Mouse (Mus musculus): ENCODE measurements around the gene Ppp1r13b.
"Not testable (repeated sequence)": the region's sequence is repeated elsewhere in the genome, so short reads cannot be mapped to it uniquely, and the experiment has no call there.

Ppp1r13b gene

DNA sequence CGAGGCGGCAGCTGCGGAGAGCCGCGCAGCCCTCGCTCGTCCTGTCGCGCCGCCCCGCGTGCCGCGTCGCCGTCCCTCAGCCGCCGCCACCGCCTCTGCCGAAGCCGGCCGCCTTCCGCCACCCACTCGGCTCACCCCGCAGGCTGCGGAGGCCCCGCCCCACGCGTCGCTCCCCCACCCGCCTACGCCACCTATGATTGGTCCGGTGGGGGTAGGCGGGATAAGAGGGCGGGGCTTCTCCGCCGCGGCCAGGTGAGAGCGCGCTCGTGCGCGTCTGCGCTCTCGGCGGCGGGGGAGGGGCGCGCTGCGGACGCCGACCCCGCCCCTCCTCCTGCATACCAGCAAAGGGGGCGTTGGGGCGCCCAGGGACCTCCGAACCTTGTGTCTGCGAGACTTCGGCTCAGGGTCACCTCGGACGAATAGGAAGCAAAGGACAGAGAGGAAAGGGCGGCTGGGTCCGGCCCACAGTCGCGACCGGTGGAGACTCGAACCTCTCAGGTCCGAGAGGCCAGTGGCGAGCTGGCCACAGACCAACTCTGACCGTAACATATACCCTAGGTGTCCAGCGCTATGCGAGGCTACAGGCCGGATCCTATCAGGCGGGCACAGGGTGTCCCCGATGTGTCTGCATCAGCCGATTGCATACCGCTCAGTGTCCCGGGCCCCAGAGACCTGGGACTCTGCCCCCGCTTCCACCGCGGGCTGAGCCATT lies at the start of gene Ppp1r13b:
Ppp1r13b (minus strand) TSS at position 141 of the 712 bp plus-strand sequence.
- in situ Hi-C loops (cut with MboI; ENCODE audit: low pct_unique_long_range_greater_than_20kb in 1 of 2, low sequenced_read_pairs in 2 of 2, unreplicated experiment in 1 of 2) = no loop called here

DNA sequence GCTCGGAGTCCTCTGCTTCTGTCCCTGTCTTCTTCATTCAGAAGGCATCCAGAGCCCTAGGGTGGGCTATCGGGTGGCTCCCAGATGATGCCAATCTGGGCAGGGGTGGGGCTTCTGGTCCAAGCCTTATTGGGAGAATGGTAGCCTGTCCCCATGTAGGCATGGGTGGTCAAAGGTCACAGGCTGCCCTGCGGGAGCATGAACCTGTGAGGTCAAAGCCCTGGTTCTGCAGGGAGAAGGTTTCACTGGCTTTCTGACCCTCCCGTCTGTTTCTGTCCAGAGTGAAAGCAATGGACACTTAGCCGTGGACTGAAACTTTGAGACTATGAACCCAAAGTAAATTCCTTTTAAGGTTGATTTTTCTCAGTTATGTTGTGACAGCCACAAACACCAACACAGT lies 48.3 kb upstream of the Ppp1r13b start:
- in situ Hi-C loops (cut with MboI; ENCODE audit: low pct_unique_long_range_greater_than_20kb in 1 of 2, low sequenced_read_pairs in 2 of 2, unreplicated experiment in 1 of 2) = loop anchor here (5.0 to 10.0 kb wide), 2 partner anchors 79 to 81 kb away; no protein-coding TSS in a partner anchor

DNA sequence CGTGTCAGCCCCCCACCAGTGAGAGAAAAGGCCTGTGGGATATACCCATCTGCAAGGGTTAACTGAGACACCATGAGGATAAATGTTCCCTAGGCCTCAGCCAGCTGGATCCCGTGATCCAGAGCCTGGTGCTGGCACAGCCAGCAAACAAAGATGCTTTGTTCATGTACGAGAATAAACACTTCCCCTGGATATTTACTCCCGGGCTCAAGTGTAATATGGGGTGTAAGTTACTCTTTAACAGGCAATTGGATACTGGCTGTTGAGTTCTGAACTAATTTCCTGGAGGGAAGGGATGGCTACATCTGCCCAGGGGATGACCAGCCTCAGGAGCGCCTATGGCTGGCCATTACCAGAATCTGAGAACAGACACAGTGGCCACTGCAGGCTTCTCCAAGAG lies 43.8 kb upstream of the Ppp1r13b start:
- in situ Hi-C loops (cut with MboI; ENCODE audit: low pct_unique_long_range_greater_than_20kb in 1 of 2, low sequenced_read_pairs in 2 of 2, unreplicated experiment in 1 of 2) = loop anchor here in 1 of 2 experiments (10.0 kb wide), 1 partner anchor 77 kb away; no protein-coding TSS in a partner anchor

DNA sequence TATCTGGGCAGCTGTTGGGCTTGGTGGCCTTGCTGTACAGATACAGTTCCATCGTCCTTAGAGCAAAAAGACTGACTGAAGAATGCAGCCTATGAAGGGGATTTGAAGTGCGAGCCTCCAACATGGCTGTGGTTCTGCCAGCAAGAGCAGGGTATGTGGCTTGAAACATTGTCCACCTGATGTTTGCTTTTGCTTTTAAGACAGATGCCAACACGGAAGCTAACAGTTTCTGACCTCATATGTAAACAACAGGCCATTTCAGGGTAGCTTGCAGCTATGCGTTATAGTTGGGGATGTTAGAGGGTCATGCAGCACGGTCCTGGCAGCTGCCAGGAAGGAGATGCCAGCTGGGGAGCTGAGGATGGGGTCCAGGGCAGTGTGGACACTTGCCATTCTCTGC lies 42.6 kb upstream of the Ppp1r13b start:
- in situ Hi-C loops (cut with MboI; ENCODE audit: low pct_unique_long_range_greater_than_20kb in 1 of 2, low sequenced_read_pairs in 2 of 2, unreplicated experiment in 1 of 2) = loop anchor here in 1 of 2 experiments (10.0 kb wide), 1 partner anchor 76 kb away; no protein-coding TSS in a partner anchor

DNA sequence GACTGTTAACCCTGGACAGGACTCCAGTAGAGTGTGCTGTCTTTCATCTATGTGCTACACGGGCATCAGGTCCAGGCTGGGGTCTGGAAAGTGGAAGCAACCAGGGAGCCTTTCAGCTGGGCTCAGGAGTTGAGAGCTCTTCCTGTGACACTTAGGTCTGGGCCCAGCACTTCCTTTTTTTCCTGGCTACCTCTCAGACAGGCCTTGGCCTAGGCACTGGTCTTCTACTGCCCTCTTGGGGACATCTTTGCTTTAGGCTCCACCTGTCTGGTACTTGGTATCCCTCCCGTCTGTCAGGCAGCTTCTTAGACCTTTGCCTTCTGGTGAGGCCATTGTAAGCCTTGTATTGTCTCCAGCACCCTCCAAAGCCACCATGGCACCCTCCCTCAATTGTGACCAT lies 38.8 kb upstream of the Ppp1r13b start:
- in situ Hi-C loops (cut with MboI; ENCODE audit: low pct_unique_long_range_greater_than_20kb in 1 of 2, low sequenced_read_pairs in 2 of 2, unreplicated experiment in 1 of 2) = no loop called here

GRCm38 (mm10) chr12:111945765-111946655 lies 38.1 kb upstream of the Ppp1r13b start:
- in situ Hi-C loops (cut with MboI; ENCODE audit: low pct_unique_long_range_greater_than_20kb in 1 of 2, low sequenced_read_pairs in 2 of 2, unreplicated experiment in 1 of 2) = not testable (repeated sequence)

DNA sequence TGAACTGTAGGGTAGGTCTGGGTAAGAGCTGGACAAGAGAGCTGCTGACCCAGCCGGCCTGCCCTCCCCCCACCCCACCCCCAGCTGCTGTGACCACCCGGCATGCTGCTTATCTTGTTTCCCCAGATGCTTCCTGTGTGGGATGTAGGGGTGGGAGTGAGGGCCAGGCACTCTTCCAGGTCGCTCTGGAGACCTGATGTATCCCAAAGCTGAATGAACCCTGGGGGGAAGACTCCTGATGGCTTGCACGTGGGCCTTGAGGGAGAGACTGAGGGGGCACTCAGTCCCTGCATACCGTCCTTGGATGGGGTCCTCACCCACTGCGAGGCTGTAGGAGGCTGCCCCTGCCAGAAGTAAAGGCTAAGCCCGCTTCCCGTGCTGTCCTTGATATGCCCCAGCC lies 37.2 kb upstream of the Ppp1r13b start:
- in situ Hi-C loops (cut with MboI; ENCODE audit: low pct_unique_long_range_greater_than_20kb in 1 of 2, low sequenced_read_pairs in 2 of 2, unreplicated experiment in 1 of 2) = no loop called here

GRCm38 (mm10) chr12:111944065-111944987 lies 36.4 kb upstream of the Ppp1r13b start:
- in situ Hi-C loops (cut with MboI; ENCODE audit: low pct_unique_long_range_greater_than_20kb in 1 of 2, low sequenced_read_pairs in 2 of 2, unreplicated experiment in 1 of 2) = not testable (repeated sequence)

- in situ Hi-C loops (cut with MboI; ENCODE audit: low pct_unique_long_range_greater_than_20kb in 1 of 2, low sequenced_read_pairs in 2 of 2, unreplicated experiment in 1 of 2) = no loop called here
Measured at GRCm38 (mm10) chr12:111943421-111944064, 35.6 kb upstream of the Ppp1r13b start.

DNA sequence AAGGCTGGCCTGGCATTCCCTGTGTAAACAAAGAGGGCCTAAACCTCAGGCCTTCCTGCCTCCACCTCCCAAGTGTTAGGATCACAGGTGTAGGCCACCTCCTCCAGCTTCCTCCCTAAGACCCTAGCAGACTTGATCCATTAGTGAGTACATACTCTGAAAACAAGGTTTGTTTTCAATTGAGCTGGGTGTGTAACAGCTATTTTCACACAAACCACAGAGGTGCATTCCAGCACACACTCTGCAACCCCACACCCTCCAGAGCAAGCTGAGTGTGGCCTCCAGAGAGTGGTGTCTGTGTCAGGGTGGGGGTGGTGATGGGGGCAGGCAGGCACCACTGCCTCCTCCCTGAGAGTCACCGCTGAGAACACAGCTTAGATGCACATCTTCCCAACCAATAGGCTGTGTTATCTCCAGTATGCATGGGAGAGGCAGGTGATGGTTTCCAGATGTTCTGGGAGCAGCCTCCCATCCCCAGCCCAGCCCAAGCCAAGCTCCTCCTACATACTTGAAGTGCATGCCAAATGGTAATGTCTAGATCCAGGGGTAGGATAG lies 30.8 kb upstream of the Ppp1r13b start:
- in situ Hi-C loops (cut with MboI; ENCODE audit: low pct_unique_long_range_greater_than_20kb in 1 of 2, low sequenced_read_pairs in 2 of 2, unreplicated experiment in 1 of 2) = no loop called here

DNA sequence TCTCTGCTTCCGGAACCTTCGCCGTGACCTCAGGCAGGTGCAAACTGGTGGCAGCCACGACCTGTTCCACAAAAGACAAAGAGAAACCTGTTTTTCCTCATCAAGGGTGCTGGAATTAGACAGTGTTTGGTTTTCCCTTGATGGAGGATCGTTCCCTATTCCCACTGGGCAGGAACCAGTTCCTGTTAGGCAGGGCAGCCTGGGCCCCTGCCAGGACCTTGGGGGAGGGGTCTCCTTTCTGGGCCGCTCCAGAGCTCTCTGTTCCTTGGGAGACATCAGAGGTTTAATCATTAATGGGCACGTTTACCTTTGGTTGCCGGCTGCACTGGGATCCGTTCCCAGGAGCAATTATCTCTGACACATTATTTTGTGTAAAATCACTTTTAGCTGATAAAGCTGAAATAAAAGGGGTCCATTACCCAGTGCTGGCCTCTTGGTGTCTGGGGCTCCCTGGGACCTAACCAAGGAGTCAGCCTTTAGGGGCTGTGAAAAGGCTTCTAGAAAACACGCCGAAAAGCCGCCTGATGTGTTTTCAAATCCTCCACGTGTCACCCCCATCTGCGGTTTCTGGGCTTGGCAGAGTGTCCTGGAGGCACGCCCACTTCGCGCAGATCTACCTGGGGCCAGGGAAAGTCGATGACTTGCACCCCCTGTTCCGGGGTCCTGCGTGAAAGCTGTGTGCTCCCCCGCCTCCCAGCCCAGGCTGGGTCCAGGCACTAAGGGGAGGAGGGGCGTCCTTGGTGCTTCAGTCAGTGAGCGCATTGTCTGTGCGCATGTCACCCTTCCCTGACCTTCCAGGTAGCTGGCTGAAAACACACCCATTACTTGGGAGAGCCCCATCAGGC lies 29.0 kb upstream of the Ppp1r13b start:
- in situ Hi-C loops (cut with MboI; ENCODE audit: low pct_unique_long_range_greater_than_20kb in 1 of 2, low sequenced_read_pairs in 2 of 2, unreplicated experiment in 1 of 2) = no loop called here

- in situ Hi-C loops (cut with MboI; ENCODE audit: low pct_unique_long_range_greater_than_20kb in 1 of 2, low sequenced_read_pairs in 2 of 2, unreplicated experiment in 1 of 2) = no loop called here
Measured at GRCm38 (mm10) chr12:111933971-111934370, 26.1 kb upstream of the Ppp1r13b start.

DNA sequence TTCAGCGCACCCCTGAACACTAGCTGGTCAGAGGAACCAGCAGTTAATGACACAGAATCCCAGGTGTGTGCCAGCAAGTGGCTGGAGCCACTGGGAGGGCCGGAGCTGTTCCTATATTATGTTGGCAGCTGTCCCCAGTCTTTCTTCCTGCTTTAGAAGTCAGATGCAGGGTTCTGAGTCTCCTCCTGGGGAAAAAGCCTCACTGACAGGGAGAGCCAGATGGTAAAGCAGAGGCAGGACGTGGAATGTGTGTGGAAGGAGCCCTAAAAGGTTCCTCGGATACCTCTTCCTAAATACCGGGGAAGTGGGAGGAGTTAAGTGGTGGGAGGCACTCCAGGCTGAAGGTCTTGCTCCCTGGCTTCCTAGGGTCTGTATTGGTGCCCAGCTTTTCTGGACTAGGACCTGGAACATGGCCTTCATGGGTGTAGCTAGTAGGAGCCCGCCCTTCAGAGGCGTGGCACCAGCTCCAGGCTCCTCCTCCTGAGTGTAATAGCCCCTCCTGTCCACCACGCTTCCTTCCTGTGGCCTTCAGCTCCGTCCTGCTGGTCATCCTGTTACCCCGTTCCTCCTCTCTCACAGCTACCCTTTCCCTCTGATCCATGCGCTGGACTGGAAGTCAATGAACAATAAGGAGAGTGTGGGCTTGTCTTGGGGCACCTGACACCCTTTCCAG lies 25.3 kb upstream of the Ppp1r13b start:
- in situ Hi-C loops (cut with MboI; ENCODE audit: low pct_unique_long_range_greater_than_20kb in 1 of 2, low sequenced_read_pairs in 2 of 2, unreplicated experiment in 1 of 2) = no loop called here

- in situ Hi-C loops (cut with MboI; ENCODE audit: low pct_unique_long_range_greater_than_20kb in 1 of 2, low sequenced_read_pairs in 2 of 2, unreplicated experiment in 1 of 2) = no loop called here
Measured at GRCm38 (mm10) chr12:111932513-111932912, 24.6 kb upstream of the Ppp1r13b start.

DNA sequence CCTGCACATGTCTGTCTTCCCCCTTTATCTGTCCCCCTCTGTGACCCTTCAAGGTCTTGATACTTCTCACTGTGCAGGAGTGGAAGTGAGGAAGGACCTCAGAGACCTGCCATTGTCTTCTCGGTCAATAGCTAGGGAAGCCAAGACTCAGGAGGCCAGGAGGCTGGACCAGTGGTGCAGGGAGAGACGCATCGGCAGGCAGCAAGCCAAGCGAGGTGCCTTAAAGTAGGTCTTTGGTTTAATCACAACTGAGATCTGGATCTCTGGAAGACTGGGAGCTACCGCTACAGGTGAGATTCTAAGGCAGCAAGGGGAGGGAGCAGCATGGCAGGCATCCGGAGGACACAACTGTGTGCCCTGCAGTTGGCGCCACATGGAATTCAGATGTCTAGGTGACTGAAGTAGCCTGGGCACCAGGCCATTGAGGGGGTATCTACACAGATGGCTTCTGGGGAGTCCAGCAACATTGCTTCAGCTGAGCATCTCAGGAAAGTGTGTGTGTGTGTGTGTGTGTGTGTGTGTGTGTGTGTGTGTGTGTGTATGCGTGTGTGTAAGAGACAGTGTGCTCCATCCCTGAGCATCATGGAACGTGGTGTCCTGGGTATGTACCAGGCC lies 23.6 kb upstream of the Ppp1r13b start:
- in situ Hi-C loops (cut with MboI; ENCODE audit: low pct_unique_long_range_greater_than_20kb in 1 of 2, low sequenced_read_pairs in 2 of 2, unreplicated experiment in 1 of 2) = no loop called here

DNA sequence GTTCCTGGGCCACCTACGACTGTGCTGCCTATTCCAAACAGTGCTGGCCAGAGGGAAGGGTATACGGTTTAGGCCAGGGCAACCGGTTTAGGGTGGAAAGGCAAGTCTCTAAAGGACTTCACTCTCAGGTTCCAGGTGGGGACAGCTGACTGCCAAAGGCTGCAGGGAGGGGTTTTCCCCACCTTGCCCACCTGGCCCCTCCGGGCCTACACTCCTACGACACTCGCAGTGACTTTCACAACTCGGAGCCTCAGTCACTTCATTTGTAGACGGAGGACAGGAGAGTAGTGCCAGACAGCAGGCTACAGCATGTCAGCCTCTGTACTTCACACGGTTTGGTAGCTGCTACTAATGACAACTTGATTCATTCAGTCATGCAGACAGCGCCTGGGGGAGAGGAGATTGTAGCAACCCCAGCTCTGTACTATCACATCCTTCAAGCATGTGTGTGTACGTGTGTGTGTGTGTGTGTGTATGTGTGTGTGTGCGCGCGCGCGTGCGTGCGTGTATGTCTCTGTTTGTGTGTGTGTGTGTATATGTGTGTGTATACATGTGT lies 20.6 kb upstream of the Ppp1r13b start:
- in situ Hi-C loops (cut with MboI; ENCODE audit: low pct_unique_long_range_greater_than_20kb in 1 of 2, low sequenced_read_pairs in 2 of 2, unreplicated experiment in 1 of 2) = no loop called here
